Mouse (Mus musculus) megakaryocyte, embryonic 14.5 days (primary cell): ENCODE data around the gene Nup160.

Experiments
- FLI1 ChIP-seq: IDR thresholded peaks from 2 replicates; pipeline ENCODE4 v1.6.1; 2012; ENCODE audit warnings: low read length, inconsistent platforms, mixed read lengths
- GATA1 ChIP-seq: IDR thresholded peaks from 3 replicates; pipeline ENCODE4 v1.6.1; 2012; ENCODE audit warnings: mixed read lengths, low read length, inconsistent platforms, borderline replicate concordance

- TF ChIP-seq GATA1 (no peak), FLI1 (no peak)
Measured at GRCm38 (mm10) chr2:90726818-90727217, 49.8 kb downstream of the Nup160 start.
